Comparison of ENCODE assay signal across 8 mouse cellular contexts in the genomic region with DNA sequence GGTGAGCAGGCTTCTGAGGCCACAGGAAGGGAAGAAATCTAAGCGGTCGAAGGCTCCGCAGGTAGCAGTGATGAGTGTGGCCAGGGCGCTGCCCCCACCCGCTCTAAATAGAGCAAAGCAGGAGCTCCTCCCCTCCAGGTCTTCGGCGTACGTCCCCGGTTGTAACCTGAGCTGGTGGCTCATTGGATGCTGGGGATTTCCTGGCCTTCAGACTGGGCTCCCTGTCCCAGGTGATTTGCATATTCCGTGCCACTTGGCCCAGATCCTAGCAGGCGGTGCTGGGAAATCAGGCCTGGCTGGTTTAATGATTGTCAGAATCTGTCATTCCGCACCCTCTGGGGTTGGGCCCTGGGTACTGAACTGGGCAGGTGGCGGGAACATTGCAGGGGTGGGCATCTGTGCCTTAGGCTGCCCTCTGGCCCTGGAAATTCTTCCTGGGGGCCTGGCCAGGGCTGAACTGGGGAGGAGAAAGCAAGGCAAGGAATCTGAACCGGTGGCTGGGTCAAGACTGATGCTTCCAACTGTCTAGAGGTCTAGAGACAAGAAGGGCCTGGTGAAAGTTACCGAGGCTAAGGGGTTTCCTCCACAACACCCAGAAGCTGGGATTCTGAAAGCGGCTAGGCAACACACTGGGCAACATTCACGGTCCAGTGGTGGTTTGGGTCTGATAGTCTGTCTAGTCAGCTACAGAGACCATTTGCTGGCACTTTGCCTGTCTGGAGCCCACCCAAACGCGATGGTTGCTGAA. TPM values are rescaled to one million over a fixed set of nuclear protein-coding genes. Genes with fewer than 3 reads are reported as not detected.
DNase-seq lines count a peak whose midpoint lies in the region; ATAC-seq and TF ChIP-seq lines count a peak whose summit lies in the region.

Gene Elf3, minus strand, starts transcription at position 189 of the 748 bp plus-strand sequence.

- no peak for TF ChIP-seq EP300 in liver, embryonic 14.5 days (IDR thresholded peaks at IDR 0.05; ENCODE audit: low read depth)

- H3K36me3 ChIP-seq in neural tube, embryonic 11.5 days (ENCODE audit: control insufficient read depth, insufficient read depth, low read length): peaks cover 3% of the 10 kb centered on the region
- H3K36me3 ChIP-seq in embryonic facial prominence, embryonic 14.5 days (ENCODE audit: control insufficient read depth, insufficient read depth, low read length): peaks cover 17% of the 10 kb centered on the region
- H3K36me3 ChIP-seq in intestine, embryonic 14.5 days (ENCODE audit: control insufficient read depth, insufficient read depth, low read length): peaks cover 21% of the 10 kb centered on the region
- H3K36me3 ChIP-seq in liver, embryonic 14.5 days (replicated peaks; ENCODE audit: control insufficient read depth, insufficient read depth, low read depth): no peaks in the 10 kb centered on the region

- H3K9me3 ChIP-seq in neural tube, embryonic 11.5 days (ENCODE audit: control insufficient read depth, low read length): no peaks in the 10 kb centered on the region
- H3K9me3 ChIP-seq in embryonic facial prominence, embryonic 14.5 days (ENCODE audit: control insufficient read depth, low read length): no peaks in the 10 kb centered on the region
- no peaks in the 10 kb centered on the region for H3K9me3 ChIP-seq in intestine, embryonic 14.5 days (ENCODE audit: control insufficient read depth, low read length)
- H3K9me3 ChIP-seq in liver, embryonic 14.5 days (ENCODE audit: control insufficient read depth, low read length): no peaks in the 10 kb centered on the region

- H3K27ac ChIP-seq in neural tube, embryonic 11.5 days (ENCODE audit: low read depth, low read length): no peak within 1 kb of the TSS
- peak within 1 kb of the TSS; percentile 82 for H3K27ac ChIP-seq in embryonic facial prominence, embryonic 14.5 days (replicated peaks; ENCODE audit: low read depth, low read length)
- peak within 1 kb of the TSS; percentile 78 for H3K27ac ChIP-seq in intestine, embryonic 14.5 days (ENCODE audit: low read depth)
- H3K27ac ChIP-seq in liver, embryonic 14.5 days: peak within 1 kb of the TSS; percentile 9; the same call in 1 of the 2 replicates
- no peak within 1 kb of the TSS for H3K27ac ChIP-seq in olfactory bulb, adult 2 months (ENCODE audit: insufficient read depth, low read depth, low read length)

- TF ChIP-seq POLR2A in olfactory bulb, adult 2 months (IDR thresholded peaks at IDR 0.05; ENCODE audit: insufficient read depth, low read depth, low read length): no peak

- peak; percentile 38 for ATAC-seq in neural tube, embryonic 11.5 days (ENCODE audit: insufficient read depth, low FRiP score, low TSS enrichment)
- peak; percentile 90 for ATAC-seq in embryonic facial prominence, embryonic 14.5 days (ENCODE audit: low read depth)
- ATAC-seq in intestine, embryonic 14.5 days (replicated peaks; ENCODE audit: low FRiP score, low TSS enrichment, low read depth): peak; percentile 88
- peak; percentile 73 for ATAC-seq in liver, embryonic 14.5 days (ENCODE audit: insufficient read depth)

- H3K4me3 ChIP-seq in neural tube, embryonic 11.5 days (ENCODE audit: low read depth, low read length): no peak within 1 kb of the TSS; the same call in 1 of the 2 replicates
- H3K4me3 ChIP-seq in embryonic facial prominence, embryonic 14.5 days (ENCODE audit: low read depth, low read length): peak within 1 kb of the TSS; percentile 27
- H3K4me3 ChIP-seq in intestine, embryonic 14.5 days (ENCODE audit: low read depth, low read length): peak within 1 kb of the TSS; percentile 34
- H3K4me3 ChIP-seq in liver, embryonic 14.5 days (ENCODE audit: insufficient read depth in 1 of 2, low read depth in 2 of 2, low read length in 2 of 2): peak within 1 kb of the TSS; percentile 14 to 30; a peak in 3 of 4 replicates
- H3K4me3 ChIP-seq in olfactory bulb, adult 2 months (ENCODE audit: insufficient read depth, low read depth, low read length): peak within 1 kb of the TSS; percentile 34; the same call in 1 of the 2 replicates

- H3K9ac ChIP-seq in neural tube, embryonic 11.5 days (ENCODE audit: low read length): peak within 1 kb of the TSS; percentile 33
- H3K9ac ChIP-seq in embryonic facial prominence, embryonic 14.5 days (ENCODE audit: low read depth, low read length): peak within 1 kb of the TSS; percentile 44
- peak within 1 kb of the TSS; percentile 39 for H3K9ac ChIP-seq in intestine, embryonic 14.5 days (ENCODE audit: low read length)
- H3K9ac ChIP-seq in liver, embryonic 14.5 days (replicated peaks): peak within 1 kb of the TSS; percentile 50

- H3K4me2 ChIP-seq in neural tube, embryonic 11.5 days (ENCODE audit: low read depth): peak within 1 kb of the TSS; percentile 39
- peak within 1 kb of the TSS; percentile 56 for H3K4me2 ChIP-seq in embryonic facial prominence, embryonic 14.5 days (ENCODE audit: low read depth, low read length)
- peak within 1 kb of the TSS; percentile 53 for H3K4me2 ChIP-seq in intestine, embryonic 14.5 days (ENCODE audit: low read length)
- H3K4me2 ChIP-seq in liver, embryonic 14.5 days (ENCODE audit: low read depth): peak within 1 kb of the TSS; percentile 67

- H3K27me3 ChIP-seq in neural tube, embryonic 11.5 days (ENCODE audit: control insufficient read depth, insufficient read depth, low read length): no peaks in the 10 kb centered on the region
- no peaks in the 10 kb centered on the region for H3K27me3 ChIP-seq in embryonic facial prominence, embryonic 14.5 days (replicated peaks; ENCODE audit: control insufficient read depth, insufficient read depth, low read length)
- no peaks in the 10 kb centered on the region for H3K27me3 ChIP-seq in intestine, embryonic 14.5 days (replicated peaks; ENCODE audit: control insufficient read depth, insufficient read depth, low read length)
- H3K27me3 ChIP-seq in liver, embryonic 14.5 days (ENCODE audit: control insufficient read depth, insufficient read depth, low read length): no peaks in the 10 kb centered on the region

- 4% methylated on average over 19 of the region's 19 CpGs for WGBS in neural tube, embryonic 11.5 days
- WGBS in embryonic facial prominence, embryonic 14.5 days: 4% methylated on average over 19 of the region's 19 CpGs
- WGBS in intestine, embryonic 14.5 days: 8% methylated on average over 19 of the region's 19 CpGs
- 34% methylated on average over 19 of the region's 19 CpGs for WGBS in liver, embryonic 14.5 days (ENCODE audit: insufficient replicate concordance)
- WGBS in olfactory bulb, adult 2 months: 48% methylated on average over 19 of the region's 19 CpGs

- intact Hi-C loops in left cerebral cortex, postnatal 25 days (cut with DNase I): loop anchor here (1.0 to 2.0 kb wide), 2 partner anchors 86 to 110 kb away; no protein-coding TSS in a partner anchor

- DNase-seq in neural tube, embryonic 11.5 days (ENCODE audit: low spot score): peak; percentile 49
- DNase-seq in neural tube, embryonic 10.5 days (ENCODE audit: extremely low spot score, low spot score): no peak
- DNase-seq in embryonic facial prominence, embryonic 14.5 days (ENCODE audit: low spot score): peak; percentile 91
- DNase-seq in intestine, embryonic 14.5 days (ENCODE audit: low spot score): peak; percentile 85
- DNase-seq in liver, embryonic 14.5 days (ENCODE audit: low read depth in 3 of 3, low spot score in 3 of 3): peak in 1 of 3 experiments; percentile 42
- DNase-seq in left cerebral cortex, postnatal 25 days (ENCODE audit: low spot score in 2 of 2): no peak
- no peak for DNase-seq in spleen, postnatal 36 days (ENCODE audit: low spot score in 2 of 2)

- peaks cover 9% of the 10 kb centered on the region for H3K4me1 ChIP-seq in neural tube, embryonic 11.5 days (ENCODE audit: control insufficient read depth, insufficient read depth, low read length)
- H3K4me1 ChIP-seq in embryonic facial prominence, embryonic 14.5 days (ENCODE audit: control insufficient read depth, insufficient read depth, low read length): peaks cover 10% of the 10 kb centered on the region
- H3K4me1 ChIP-seq in intestine, embryonic 14.5 days (replicated peaks; ENCODE audit: control insufficient read depth, insufficient read depth, low read length): peaks cover 12% of the 10 kb centered on the region
- H3K4me1 ChIP-seq in liver, embryonic 14.5 days (replicated peaks; ENCODE audit: control insufficient read depth in 2 of 2, insufficient read depth in 2 of 2, low read length in 1 of 2): peaks cover 4% of the 10 kb centered on the region in 2 experiments; a peak in 2 of 4 replicates
- peaks cover 5% of the 10 kb centered on the region for H3K4me1 ChIP-seq in olfactory bulb, adult 2 months (ENCODE audit: control insufficient read depth, insufficient read depth, low read length)

- no peak for TF ChIP-seq CTCF in liver, embryonic 14.5 days (IDR thresholded peaks at IDR 0.05; ENCODE audit: low read depth)
- peak; percentile 35; the same call in 1 of the 2 replicates for TF ChIP-seq CTCF in olfactory bulb, adult 2 months (IDR thresholded peaks at IDR 0.05; ENCODE audit: insufficient read depth, low read depth, low read length)

RNA-seq across cellular contexts. Expression of gene Elf3, which starts in this region (rescaled TPM):
- 1.2 and 1.4 TPM in 2 replicates for polyA plus RNA-seq in neural tube, embryonic 11.5 days (2014; fragmentation: Nextera tagmentation; extraction: Ambion mirVana)
- polyA plus RNA-seq in embryonic facial prominence, embryonic 14.5 days (2014; fragmentation: Nextera tagmentation; extraction: Ambion mirVana): 10.0 and 13.8 TPM in 2 replicates
- 160 and 169 TPM in 2 replicates for polyA plus RNA-seq in intestine, embryonic 14.5 days (2014; fragmentation: Nextera tagmentation; extraction: Ambion mirVana)
- polyA plus RNA-seq in liver, embryonic 14.5 days (2012; rRNA removed): 0.57 and 0.58 TPM in 2 replicates
- polyA plus RNA-seq in liver, embryonic 14.5 days (2014; fragmentation: Nextera tagmentation; extraction: Ambion mirVana): 0.43 and 0.61 TPM in 2 replicates
- not detected in 2 replicates for polyA plus RNA-seq in olfactory bulb, adult 2 months (2012; ENCODE audit: insufficient read depth, insufficient read length, low replicate concordance, missing spikeins)
- under 1 TPM in 1 of 2 experiments, not detected in 1; 0.16 TPM for total RNA-seq in left cerebral cortex, postnatal 25 days (2021)

Comparison
In these comparisons a context has a peak if more than half of its experiments do, and no peak if none do; other contexts are left out.
1. RNA of gene Elf3 (polyA plus RNA-seq): 160 to 169 TPM in intestine, embryonic 14.5 days; 10.0 to 13.8 TPM in embryonic facial prominence, embryonic 14.5 days, 1.2 to 1.4 TPM in neural tube, embryonic 11.5 days, 0.43 to 0.61 TPM in liver, embryonic 14.5 days and not detected in olfactory bulb, adult 2 months; every median in the first group is over 10 times any median in the second.
2. DNase-seq: peak in neural tube, embryonic 11.5 days (single experiment), embryonic facial prominence, embryonic 14.5 days (single experiment) and intestine, embryonic 14.5 days (single experiment); none in neural tube, embryonic 10.5 days (single experiment), left cerebral cortex, postnatal 25 days (0 of 2) and spleen, postnatal 36 days (0 of 2).
3. Peak in ATAC-seq, H3K4me3 ChIP-seq, H3K27ac ChIP-seq, H3K9ac ChIP-seq and H3K4me2 ChIP-seq in liver, embryonic 14.5 days; RNA of the gene not detected or under 1 TPM.
4. ATAC-seq: peak in every context shown above with its lines; median percentile 90 in embryonic facial prominence, embryonic 14.5 days; 88 in intestine, embryonic 14.5 days; 73 in liver, embryonic 14.5 days; 38 in neural tube, embryonic 11.5 days.
5. H3K27ac ChIP-seq: peak in embryonic facial prominence, embryonic 14.5 days (single experiment) and intestine, embryonic 14.5 days (single experiment); none in neural tube, embryonic 11.5 days (single experiment) and olfactory bulb, adult 2 months (single experiment).
6. Peak in every context shown above with its lines, with median percentiles within 50 percentile points of each other: H3K4me2 ChIP-seq and H3K9ac ChIP-seq.